Mouse (Mus musculus) intestine, postnatal 0 days (tissue): ENCODE results near the gene Vwa1. TPM values are rescaled to one million over a fixed set of nuclear protein-coding genes. Genes with fewer than 3 reads are reported as not detected.
"Not testable (repeated sequence)": the region's sequence is repeated elsewhere in the genome, so short reads cannot be mapped to it uniquely, and the experiment has no call there.

Source experiments
- ATAC-seq: fragments of 200-750 bp; cut with Nextera tagmentation; 2 replicates; pipeline ENCODE4 v1.8.0; 2017; ENCODE audit warnings: mild to moderate bottlenecking, moderate TSS enrichment, moderate library complexity
- H3K27ac ChIP-seq: fragments of 300-500 bp; sonication (generic); 2 replicates; pipeline ENCODE4 v1.5.1; 2014; ENCODE audit warnings: mild to moderate bottlenecking, low read depth, low read length, moderate library complexity
- H3K27me3 ChIP-seq: fragments of 300-500 bp; sonication (generic); replicated peaks from 2 replicates; pipeline ENCODE4 v1.6.1; 2014; ENCODE audit warnings: low read length, mixed read lengths; ENCODE audit not compliant: control insufficient read depth, insufficient read depth
- H3K36me3 ChIP-seq: fragments of 300-500 bp; sonication (generic); 2 replicates; pipeline ENCODE4 v1.6.1; 2014; ENCODE audit warnings: mild to moderate bottlenecking, moderate library complexity; ENCODE audit not compliant: control insufficient read depth, insufficient read depth
- H3K4me1 ChIP-seq: fragments of 300-500 bp; sonication (generic); replicated peaks from 2 replicates; pipeline ENCODE4 v1.6.1; 2014; ENCODE audit warnings: antibody characterized with exemption, low read length, mixed read lengths; ENCODE audit not compliant: control insufficient read depth, insufficient read depth
- H3K4me2 ChIP-seq: fragments of 300-500 bp; sonication (generic); replicated peaks from 2 replicates; pipeline ENCODE4 v1.6.1; 2014; ENCODE audit warnings: low read depth, mild to moderate bottlenecking, moderate library complexity
- H3K4me3 ChIP-seq: fragments of 300-500 bp; sonication (generic); 2 replicates; pipeline ENCODE4 v1.5.1; 2014; ENCODE audit warnings: low read depth, low read length
- H3K9ac ChIP-seq: fragments of 300-500 bp; sonication (generic); 2 replicates; pipeline ENCODE4 v1.6.1; 2014; ENCODE audit warnings: mild to moderate bottlenecking, low read depth, low read length
- H3K9me3 ChIP-seq: fragments of 300-500 bp; sonication (generic); 2 replicates; pipeline ENCODE4 v1.6.1; 2016; ENCODE audit warnings: mixed run types; ENCODE audit not compliant: control insufficient read depth
- CTCF ChIP-seq: sonication (generic); IDR thresholded peaks from 2 replicates; pipeline ENCODE4 v1.5.1; 2016; ENCODE audit warnings: low read depth, mild to moderate bottlenecking, control low read depth, antibody characterized with exemption, moderate library complexity
- WGBS: fragments of 180-500 bp; shearing (Covaris S2); extraction: QIAGEN DNeasy Blood & Tissue Kit; methylation state at CpG from one replicate; pipeline ENCODE4 v1.1.7; 2014; 5-methylcytosine and 5-hydroxymethylcytosine counted together
- polyA plus RNA-seq: library from polyadenylated mRNA; unstranded; fragments of >200 nt; fragmentation: Nextera tagmentation; extraction: Ambion mirVana; gene quantifications from 2 replicates; pipeline ENCODE4 v1.2.1, GENCODE M21; 2015

Gene Vwa1
- polyA plus RNA-seq, 1 experiment from 2014 or later = 17.8 TPM

- H3K9me3 ChIP-seq = no peaks in the 10 kb centered on the region
- peaks cover 72% of the 10 kb centered on the region for H3K36me3 ChIP-seq
- no peak for ATAC-seq
- H3K27ac ChIP-seq = no peak overlapping the region
- WGBS = 86% methylated on average over 5 of the region's 5 CpGs
- H3K27me3 ChIP-seq = no peaks in the 10 kb centered on the region
- no peak overlapping the region for H3K9ac ChIP-seq
- no peak overlapping the region for H3K4me2 ChIP-seq
- no peaks in the 10 kb centered on the region for H3K4me1 ChIP-seq
- no peak for TF ChIP-seq CTCF
- H3K4me3 ChIP-seq = no peak overlapping the region
Measured at GRCm38 (mm10) chr4:155742684-155743083, 31.8 kb downstream of the Vwa1 start.

DNA sequence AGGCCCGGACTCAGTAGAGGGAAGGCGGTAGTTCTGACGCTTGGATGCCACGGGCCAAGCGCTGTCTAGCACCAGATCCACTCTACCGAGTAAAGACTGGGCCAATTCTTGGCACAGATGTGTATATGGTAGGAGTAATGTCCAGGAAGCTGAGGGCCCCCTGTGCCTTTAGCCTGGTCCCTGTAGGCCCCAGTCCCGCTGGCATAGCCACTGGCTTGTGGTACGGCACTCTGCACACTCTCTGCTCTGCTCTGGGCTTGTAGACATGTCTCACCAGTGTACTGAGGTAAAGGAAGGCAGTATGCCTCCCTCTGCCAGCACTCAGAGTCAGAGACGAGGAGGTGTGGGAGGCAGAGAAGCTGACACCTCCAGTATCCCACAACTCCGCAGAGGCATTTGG lies 33.8 kb downstream of the Vwa1 start:
- not testable (repeated sequence) for H3K4me3 ChIP-seq, H3K27ac ChIP-seq, H3K27me3 ChIP-seq, H3K9me3 ChIP-seq, H3K9ac ChIP-seq, H3K4me2 ChIP-seq, ATAC-seq, H3K4me1 ChIP-seq
- WGBS = 88% methylated on average over 10 of the region's 10 CpGs
- peaks cover 54% of the 10 kb centered on the region for H3K36me3 ChIP-seq

DNA sequence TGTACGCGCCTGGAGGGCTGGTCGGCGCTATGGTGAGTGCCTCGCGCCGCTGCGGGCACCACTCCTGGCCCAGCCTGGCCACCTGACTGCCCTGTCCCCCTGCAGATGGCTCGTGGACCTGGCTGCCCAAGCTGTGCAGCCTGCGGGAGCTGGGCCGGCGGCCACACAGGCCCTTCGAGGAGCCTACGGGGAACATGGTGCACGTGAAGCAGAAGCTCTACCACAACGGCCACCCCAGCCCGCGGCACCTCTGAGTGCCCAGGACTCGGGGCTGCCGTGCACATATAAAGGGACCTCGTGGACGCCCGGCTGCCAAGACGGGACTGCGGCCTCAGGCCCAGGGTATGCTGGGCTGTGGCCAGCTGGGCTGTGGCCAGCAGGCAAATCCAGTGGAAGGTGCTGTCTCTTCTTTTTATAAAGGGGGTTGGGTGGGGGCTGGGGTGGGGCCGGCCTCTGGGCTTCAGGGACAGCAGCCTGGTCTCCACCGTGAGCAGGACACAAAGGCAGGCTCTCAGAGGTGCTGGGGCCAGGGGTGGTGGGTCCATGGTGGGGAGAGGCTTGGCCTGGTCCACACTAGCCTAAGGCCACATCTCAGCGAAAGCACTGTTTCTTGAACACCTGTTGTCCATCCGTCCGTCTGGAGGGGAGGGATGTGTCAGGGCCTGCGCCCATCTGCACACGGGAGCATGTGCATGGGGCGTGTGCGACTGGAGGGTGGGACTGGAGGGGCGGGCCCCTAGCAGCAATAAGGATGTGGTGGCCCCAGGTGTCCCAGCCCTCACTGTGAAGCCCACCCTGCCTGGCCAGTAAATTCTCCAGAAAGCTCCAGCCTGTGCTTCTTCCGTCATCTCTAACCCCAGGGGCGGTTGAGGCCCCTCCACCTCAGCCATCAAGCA lies 34.5 kb downstream of the Vwa1 start:
- no peaks in the 10 kb centered on the region for H3K4me1 ChIP-seq
- H3K27ac ChIP-seq = no peak overlapping the region; the same call in 1 of the 2 replicates
- H3K27me3 ChIP-seq = no peaks in the 10 kb centered on the region
- WGBS = 79% methylated on average over 37 of the region's 37 CpGs
- ATAC-seq = no peak
- TF ChIP-seq CTCF = no peak
- H3K9me3 ChIP-seq = no peaks in the 10 kb centered on the region
- no peak overlapping the region for H3K4me3 ChIP-seq
- H3K36me3 ChIP-seq = peaks cover 48% of the 10 kb centered on the region
- H3K9ac ChIP-seq = no peak overlapping the region
- H3K4me2 ChIP-seq = no peak overlapping the region

GRCm38 (mm10) chr4:155739152-155739551 lies 35.3 kb downstream of the Vwa1 start:
- Histone ChIP-seq H3K9me3 (no peaks in the 10 kb centered on the region), H3K27me3 (no peaks in the 10 kb centered on the region), H3K4me3 (no peak overlapping the region), H3K4me1 (no peaks in the 10 kb centered on the region), H3K4me2 (no peak overlapping the region), H3K9ac (no peak overlapping the region), H3K36me3 (peaks cover 40% of the 10 kb centered on the region), H3K27ac (no peak overlapping the region)
- no peak for TF ChIP-seq CTCF
- ATAC-seq = no peak
- WGBS = 75% methylated on average over 6 of the region's 6 CpGs

GRCm38 (mm10) chr4:155738262-155738661 lies 36.2 kb downstream of the Vwa1 start:
- H3K27ac ChIP-seq = no peak overlapping the region
- no peaks in the 10 kb centered on the region for H3K27me3 ChIP-seq
- H3K4me3 ChIP-seq = no peak overlapping the region
- no peak for ATAC-seq
- no peaks in the 10 kb centered on the region for H3K4me1 ChIP-seq
- H3K9ac ChIP-seq = no peak overlapping the region
- WGBS = 54% methylated on average over 8 of the region's 8 CpGs
- peaks cover 31% of the 10 kb centered on the region for H3K36me3 ChIP-seq
- no peak for TF ChIP-seq CTCF
- H3K4me2 ChIP-seq = no peak overlapping the region
- no peaks in the 10 kb centered on the region for H3K9me3 ChIP-seq

DNA sequence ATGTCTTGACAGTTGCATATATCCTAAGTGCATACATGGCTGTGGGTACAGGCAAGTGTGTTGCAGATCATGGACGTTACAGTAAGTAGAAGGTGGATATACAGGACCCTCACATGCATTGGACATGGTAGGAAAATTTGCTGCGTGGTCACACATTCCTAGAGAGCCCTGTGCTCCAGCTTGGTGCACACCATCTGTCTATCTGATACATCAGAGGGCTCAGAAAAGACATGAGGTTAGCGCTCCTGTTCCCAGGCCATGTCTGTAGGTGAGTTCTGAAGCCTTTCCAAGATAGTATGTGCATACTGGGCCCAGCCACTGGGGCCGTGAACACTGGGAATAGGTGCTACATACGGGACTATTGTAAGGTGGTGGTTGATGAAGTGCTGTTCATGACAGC lies 38.1 kb downstream of the Vwa1 start:
- Histone ChIP-seq H3K4me1 (no peaks in the 10 kb centered on the region), H3K4me2 (no peak overlapping the region), H3K4me3 (no peak overlapping the region), H3K9ac (no peak overlapping the region), H3K9me3 (no peaks in the 10 kb centered on the region), H3K27me3 (no peaks in the 10 kb centered on the region), H3K27ac (no peak overlapping the region), H3K36me3 (peaks cover 25% of the 10 kb centered on the region)
- WGBS = 96% methylated on average over 5 of the region's 5 CpGs
- TF ChIP-seq CTCF = no peak
- ATAC-seq = no peak
